Mouse (Mus musculus): ENCODE results near the gene Prr5. TPM values are rescaled to one million over a fixed set of nuclear protein-coding genes. Genes with fewer than 3 reads are reported as not detected.

The Prr5 gene
- polyA plus RNA-seq, 1 experiment from 2014 or later, result 4.3 TPM

DNA sequence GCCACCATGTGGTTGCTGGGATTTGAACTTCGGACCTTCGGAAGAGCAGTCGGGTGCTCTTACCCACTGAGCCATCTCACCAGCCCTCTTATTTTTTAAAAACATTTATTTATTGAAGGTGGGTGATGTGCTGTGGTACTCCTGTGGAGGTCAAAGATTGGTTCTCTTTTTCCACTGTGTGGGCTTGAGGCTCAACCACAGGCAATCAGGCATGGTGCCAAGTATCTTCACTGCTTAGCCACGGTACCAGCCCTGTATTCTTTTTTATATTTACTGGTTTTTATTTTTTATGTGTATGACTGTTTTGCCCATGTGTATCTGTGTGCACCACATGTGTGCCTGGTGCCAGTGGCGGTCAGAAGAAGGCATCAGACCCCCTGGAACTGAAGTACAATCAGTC is 8.1 kb upstream of the Prr5 start:
- no peaks in the 10 kb centered on the region for H3K36me3 ChIP-seq (replicated peaks; ENCODE audit: insufficient read depth, low read length)
- 75% methylated on average over 5 of the region's 5 CpGs for WGBS (ENCODE audit: insufficient replicate concordance)
- H3K4me1 ChIP-seq (ENCODE audit: insufficient read depth), result no peaks in the 10 kb centered on the region
- TF ChIP-seq EP300 (IDR thresholded peaks at IDR 0.05; ENCODE audit: low read depth), result no peak
- DNase-seq (no peak), ATAC-seq (no peak)
- H3K4me3 ChIP-seq (ENCODE audit: low read depth, low read length), result no peak overlapping the region
- H3K27ac ChIP-seq (ENCODE audit: low read depth), result no peak overlapping the region
- no peaks in the 10 kb centered on the region for H3K9me3 ChIP-seq (ENCODE audit: low read length)
- peaks cover 15% of the 10 kb centered on the region; the same call in 1 of the 2 replicates for H3K27me3 ChIP-seq (ENCODE audit: insufficient read depth, low read length)
- no peak overlapping the region for H3K9ac ChIP-seq (replicated peaks)
- H3K4me2 ChIP-seq (ENCODE audit: low read depth, low read length), result no peak overlapping the region

DNA sequence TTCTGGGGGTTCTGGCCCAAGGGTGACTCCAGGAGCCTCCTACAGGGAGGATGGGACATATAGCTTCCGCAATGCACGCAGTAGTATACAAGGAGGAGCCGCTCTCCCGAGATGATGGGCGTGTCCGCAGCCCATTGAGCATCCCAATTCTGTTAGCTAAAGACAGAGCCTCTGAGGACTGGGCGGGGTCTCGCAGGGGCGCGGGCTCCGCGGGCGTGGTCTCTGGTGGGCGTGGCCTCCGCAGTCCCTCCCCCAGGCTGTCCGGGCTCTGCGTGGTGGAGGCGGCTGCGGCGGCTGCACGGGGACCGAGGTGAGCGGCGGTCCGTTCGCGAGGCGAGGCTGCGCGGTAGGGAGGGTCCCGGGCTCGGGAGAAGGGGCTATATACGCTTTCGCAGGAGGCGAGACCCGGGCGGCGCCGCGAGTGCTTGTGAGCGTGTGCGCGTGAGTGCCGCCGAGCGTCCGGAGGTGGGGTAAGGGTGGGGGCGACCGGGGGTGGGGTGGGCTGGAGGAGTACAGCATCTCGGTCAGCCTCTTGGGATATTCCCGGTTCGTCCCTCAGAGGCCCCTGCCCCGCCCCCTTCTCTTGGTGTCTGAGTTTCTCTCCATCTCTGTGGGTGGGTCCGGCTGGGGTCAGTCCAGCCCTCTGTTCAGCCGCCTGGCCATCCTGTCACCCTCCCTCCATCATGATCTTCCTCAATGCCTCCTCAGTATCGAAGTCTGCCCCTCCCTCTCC is 6.3 kb upstream of the Prr5 start:
- Histone ChIP-seq H3K27me3 (ENCODE audit: insufficient read depth, low read length) (peaks cover 15% of the 10 kb centered on the region; the same call in 1 of the 2 replicates), H3K9me3 (ENCODE audit: low read length) (no peaks in the 10 kb centered on the region), H3K9ac (replicated peaks) (peak overlapping the region; percentile 34; the same call in 1 of the 2 replicates), H3K27ac (ENCODE audit: low read depth) (no peak overlapping the region), H3K4me2 (ENCODE audit: low read depth, low read length) (peak overlapping the region; percentile 67), H3K4me3 (ENCODE audit: low read depth, low read length) (peak overlapping the region; percentile 41), H3K36me3 (replicated peaks; ENCODE audit: insufficient read depth, low read length) (no peaks in the 10 kb centered on the region), H3K4me1 (ENCODE audit: insufficient read depth) (no peaks in the 10 kb centered on the region)
- WGBS (ENCODE audit: insufficient replicate concordance), result 4% methylated on average over 42 of the region's 56 CpGs
- DNase-seq, result peak; percentile 73
- TF ChIP-seq CTCF (IDR thresholded peaks at IDR 0.05; ENCODE audit: low read depth), result no peak
- no peak for TF ChIP-seq EP300 (IDR thresholded peaks at IDR 0.05; ENCODE audit: low read depth)
- peak; percentile 67 for ATAC-seq

DNA sequence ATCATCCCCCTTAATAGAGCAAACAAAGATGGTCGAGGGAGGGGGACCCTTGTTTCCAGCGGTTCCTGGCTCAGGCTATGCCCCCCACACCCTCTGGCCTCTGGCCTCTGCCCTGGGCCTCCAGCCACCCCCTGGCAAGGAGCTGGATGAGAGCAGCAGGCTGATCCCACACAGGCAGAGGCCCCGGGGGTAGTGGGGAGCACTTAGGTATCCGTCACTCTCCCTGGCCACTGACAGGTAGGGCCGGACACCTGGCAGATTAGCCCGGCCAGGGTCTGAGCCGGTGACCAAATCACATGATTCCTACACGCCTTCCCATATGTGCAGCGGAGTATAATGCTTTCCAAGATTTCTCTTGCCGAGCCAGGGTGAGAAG is 5.7 kb upstream of the Prr5 start:
- Histone ChIP-seq H3K27ac (ENCODE audit: low read depth) (no peak overlapping the region), H3K4me1 (ENCODE audit: insufficient read depth) (no peaks in the 10 kb centered on the region), H3K9me3 (ENCODE audit: low read length) (no peaks in the 10 kb centered on the region), H3K4me3 (ENCODE audit: low read depth, low read length) (0 out of 2 replicates have a peak overlapping the region, but pooled peaks have one; percentile 41), H3K9ac (replicated peaks) (no peak overlapping the region), H3K36me3 (replicated peaks; ENCODE audit: insufficient read depth, low read length) (no peaks in the 10 kb centered on the region), H3K4me2 (ENCODE audit: low read depth, low read length) (no peak overlapping the region), H3K27me3 (ENCODE audit: insufficient read depth, low read length) (peaks cover 15% of the 10 kb centered on the region; the same call in 1 of the 2 replicates)
- ATAC-seq, result no peak
- 62% methylated on average over 10 of the region's 10 CpGs for WGBS (ENCODE audit: insufficient replicate concordance)
- no peak for DNase-seq
- TF ChIP-seq EP300 (IDR thresholded peaks at IDR 0.05; ENCODE audit: low read depth), result no peak
- no peak for TF ChIP-seq CTCF (IDR thresholded peaks at IDR 0.05; ENCODE audit: low read depth)

DNA sequence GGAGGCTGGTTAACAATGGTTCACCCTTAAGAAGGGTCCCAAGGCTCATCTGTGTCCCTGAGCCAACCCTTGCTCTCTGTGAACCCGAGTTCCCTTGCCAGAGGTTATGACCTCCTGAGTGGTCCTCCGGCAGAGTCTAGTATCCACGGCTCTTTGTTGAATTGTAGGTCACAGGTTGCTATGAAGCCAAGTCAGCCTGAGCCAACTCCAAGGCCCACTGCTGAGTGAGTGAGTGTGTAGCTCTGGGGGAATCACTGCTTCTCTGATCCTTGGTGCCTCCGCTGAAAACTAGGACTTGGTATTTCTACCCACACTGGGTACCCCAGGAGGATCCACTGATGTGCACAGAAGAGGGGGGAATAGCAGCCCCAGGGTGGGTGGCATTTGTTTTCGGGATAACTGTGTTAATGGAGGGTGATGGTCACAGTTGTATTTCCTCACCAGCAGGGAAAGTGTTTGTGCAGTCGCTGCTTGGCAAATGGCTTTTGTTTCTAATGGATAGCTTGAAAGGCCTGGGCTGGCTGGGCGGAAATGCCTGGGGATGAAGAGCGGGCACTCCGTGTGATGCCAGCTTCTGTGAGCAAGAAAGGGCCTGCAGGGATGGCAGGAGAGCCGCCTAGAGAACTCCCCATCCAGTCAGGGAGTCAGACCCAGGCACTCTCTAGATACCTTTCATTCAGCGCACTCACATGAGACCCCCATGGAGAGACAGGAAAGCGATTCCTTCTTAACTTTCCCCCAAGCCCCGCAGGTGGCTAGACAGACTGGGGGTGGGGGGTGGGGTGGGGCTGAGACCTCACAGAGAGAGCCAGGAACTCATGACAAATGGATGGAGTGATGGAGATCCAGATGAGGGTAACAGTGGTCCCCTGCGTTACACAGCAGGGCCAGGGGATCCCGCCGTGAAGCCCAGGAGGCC is 4.6 kb upstream of the Prr5 start:
- Histone ChIP-seq H3K4me3 (ENCODE audit: low read depth, low read length) (no peak overlapping the region), H3K36me3 (replicated peaks; ENCODE audit: insufficient read depth, low read length) (no peaks in the 10 kb centered on the region), H3K9me3 (ENCODE audit: low read length) (no peaks in the 10 kb centered on the region), H3K27ac (ENCODE audit: low read depth) (no peak overlapping the region), H3K4me2 (ENCODE audit: low read depth, low read length) (no peak overlapping the region), H3K4me1 (ENCODE audit: insufficient read depth) (no peaks in the 10 kb centered on the region), H3K27me3 (ENCODE audit: insufficient read depth, low read length) (peaks cover 15% of the 10 kb centered on the region; the same call in 1 of the 2 replicates), H3K9ac (replicated peaks) (no peak overlapping the region)
- TF ChIP-seq CTCF (IDR thresholded peaks at IDR 0.05; ENCODE audit: low read depth), result no peak
- TF ChIP-seq EP300 (IDR thresholded peaks at IDR 0.05; ENCODE audit: low read depth), result no peak
- 58% methylated on average over 16 of the region's 16 CpGs for WGBS (ENCODE audit: insufficient replicate concordance)
- DNase-seq (no peak), ATAC-seq (no peak)

DNA sequence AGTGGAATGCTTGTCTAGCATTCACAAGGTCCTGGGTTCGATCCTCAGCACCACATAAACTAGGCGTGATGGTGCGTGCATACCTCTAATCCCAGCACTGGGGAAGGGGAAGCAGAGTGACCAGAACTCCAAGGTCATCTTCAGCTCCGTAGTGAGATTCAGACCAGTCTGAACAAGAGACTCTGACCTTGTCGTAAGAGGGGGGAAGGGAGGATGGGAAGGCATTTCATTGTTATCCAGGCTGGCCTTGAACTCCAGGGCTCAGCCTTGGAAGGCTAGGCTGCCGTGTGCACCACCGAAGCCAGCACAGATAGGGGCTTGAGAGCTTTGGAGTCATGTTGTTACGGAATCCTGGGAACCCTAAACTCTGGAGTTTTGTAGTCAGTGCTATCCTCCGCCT is 3.8 kb upstream of the Prr5 start:
- Histone ChIP-seq H3K27me3 (ENCODE audit: insufficient read depth, low read length) (peaks cover 15% of the 10 kb centered on the region; the same call in 1 of the 2 replicates), H3K4me3 (ENCODE audit: low read depth, low read length) (no peak overlapping the region), H3K4me1 (ENCODE audit: insufficient read depth) (no peaks in the 10 kb centered on the region), H3K9me3 (ENCODE audit: low read length) (no peaks in the 10 kb centered on the region), H3K36me3 (replicated peaks; ENCODE audit: insufficient read depth, low read length) (no peaks in the 10 kb centered on the region), H3K27ac (ENCODE audit: low read depth) (no peak overlapping the region), H3K9ac (replicated peaks) (no peak overlapping the region), H3K4me2 (ENCODE audit: low read depth, low read length) (no peak overlapping the region)
- 61% methylated on average over 9 of the region's 9 CpGs for WGBS (ENCODE audit: insufficient replicate concordance)
- DNase-seq (no peak), ATAC-seq (no peak)
- TF ChIP-seq EP300 (IDR thresholded peaks at IDR 0.05; ENCODE audit: low read depth), result no peak
- no peak for TF ChIP-seq CTCF (IDR thresholded peaks at IDR 0.05; ENCODE audit: low read depth)

DNA sequence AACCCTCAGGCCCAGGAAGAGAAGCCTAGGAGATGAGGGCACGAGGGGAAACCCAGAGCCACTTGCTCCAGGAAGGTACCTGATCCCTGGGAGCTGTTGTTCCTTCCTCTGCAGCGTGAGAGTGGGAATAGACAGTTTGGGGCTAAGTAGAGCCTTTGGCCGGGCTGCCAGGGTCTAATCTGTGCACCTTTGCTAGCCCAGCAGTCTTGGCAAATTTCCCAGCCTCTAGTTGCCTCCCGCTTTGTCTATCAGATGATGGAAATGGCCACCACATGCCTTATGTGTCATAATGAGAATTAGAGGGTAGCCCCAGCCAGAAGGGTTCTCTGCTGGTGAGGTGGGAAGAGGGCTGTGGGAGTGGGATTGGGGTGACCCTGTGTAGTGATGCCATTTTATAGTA is 3.4 kb upstream of the Prr5 start:
- Histone ChIP-seq H3K4me3 (ENCODE audit: low read depth, low read length) (no peak overlapping the region), H3K27me3 (ENCODE audit: insufficient read depth, low read length) (peaks cover 15% of the 10 kb centered on the region; the same call in 1 of the 2 replicates), H3K9me3 (ENCODE audit: low read length) (no peaks in the 10 kb centered on the region), H3K9ac (replicated peaks) (no peak overlapping the region), H3K4me2 (ENCODE audit: low read depth, low read length) (no peak overlapping the region), H3K36me3 (replicated peaks; ENCODE audit: insufficient read depth, low read length) (no peaks in the 10 kb centered on the region), H3K4me1 (ENCODE audit: insufficient read depth) (no peaks in the 10 kb centered on the region), H3K27ac (ENCODE audit: low read depth) (no peak overlapping the region)
- 46% methylated on average over 4 of the region's 4 CpGs for WGBS (ENCODE audit: insufficient replicate concordance)
- no peak for DNase-seq
- TF ChIP-seq EP300 (IDR thresholded peaks at IDR 0.05; ENCODE audit: low read depth), result no peak
- TF ChIP-seq CTCF (IDR thresholded peaks at IDR 0.05; ENCODE audit: low read depth), result no peak
- ATAC-seq, result no peak

Measured in liver, postnatal 0 days (tissue).